Mouse (Mus musculus) brown adipose tissue, adult 24 weeks (tissue): ENCODE measurements around the gene Apon. TPM values are rescaled to one million over a fixed set of nuclear protein-coding genes. Genes with fewer than 3 reads are reported as not detected.
A peak's percentile ranks its signal among the peaks of the same experiment; 100 is the strongest.
"Not testable (repeated sequence)": the region's sequence is repeated elsewhere in the genome, so short reads cannot be mapped to it uniquely, and the experiment has no call there.

Source experiments
- H3K27ac ChIP-seq: fragments of 200-500 bp; replicated peaks from 2 replicates; pipeline ENCODE4 v1.5.1; 2012; ENCODE audit warnings: low read depth, mild to moderate bottlenecking, low read length
- H3K4me1 ChIP-seq: fragments of 200-500 bp; 2 replicates; pipeline ENCODE4 v1.6.1; 2012; ENCODE audit warnings: low read length, mixed read lengths; ENCODE audit not compliant: control insufficient read depth, insufficient read depth, insufficient read length
- H3K4me3 ChIP-seq: fragments of 200-500 bp; 2 replicates; pipeline ENCODE4 v1.5.1; 2012; ENCODE audit warnings: low read depth, mild to moderate bottlenecking, low read length, moderate library complexity; ENCODE audit not compliant: insufficient read depth
- polyA plus RNA-seq: library from polyadenylated mRNA; stranded (reverse); fragments of >200 nt; gene quantifications from 2 replicates; pipeline ENCODE4 v1.2.4, GENCODE M21; 2012; ENCODE audit not compliant: missing spikeins, insufficient read depth, insufficient read length

Apon gene
- polyA plus RNA-seq, 1 experiment: not detected

DNA sequence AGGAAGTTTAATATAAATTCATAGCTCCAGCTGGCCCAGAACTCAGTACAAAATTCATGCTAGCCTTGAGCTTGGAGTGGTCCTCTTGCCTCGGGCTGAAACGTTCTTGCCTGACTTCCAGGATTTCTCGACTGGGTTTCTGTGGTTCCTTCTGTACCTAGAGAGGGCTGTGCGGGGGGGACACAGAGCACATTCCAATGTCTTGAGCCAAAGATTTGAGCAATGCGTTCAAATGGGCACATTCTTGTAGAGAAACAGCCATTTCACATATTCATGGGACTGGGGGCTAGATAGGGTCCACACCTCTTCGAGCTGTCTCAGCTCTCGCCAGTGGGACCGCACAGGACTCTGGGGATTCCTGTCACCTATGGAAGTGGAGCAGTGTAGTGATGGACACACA, 2.0 kb downstream of the Apon start:
- H3K4me1 ChIP-seq: no peaks in the 10 kb centered on the region
- no peak overlapping the region for H3K27ac ChIP-seq
- H3K4me3 ChIP-seq: no peak overlapping the region

DNA sequence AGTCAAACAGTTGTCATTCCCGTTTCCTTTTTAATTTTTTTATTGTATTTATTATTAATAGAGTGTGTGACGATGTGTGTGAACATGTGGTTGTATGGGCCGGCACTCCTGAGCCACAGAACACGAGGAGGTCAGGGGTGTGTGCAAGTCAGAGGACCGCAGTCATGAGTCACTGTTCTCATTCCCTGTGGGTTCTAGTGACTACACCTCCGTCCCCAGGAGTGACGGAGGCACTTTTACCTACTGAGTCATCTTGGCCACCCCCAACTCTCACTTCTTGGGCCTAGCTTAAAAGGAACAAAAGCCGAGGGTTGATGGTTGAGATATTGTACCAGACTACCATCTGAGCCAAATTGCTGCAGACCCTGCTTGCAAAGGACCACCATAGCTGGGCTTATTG, 2.4 kb downstream of the Apon start:
- Histone ChIP-seq H3K27ac (no peak overlapping the region), H3K4me1 (no peaks in the 10 kb centered on the region), H3K4me3 (no peak overlapping the region)

- Histone ChIP-seq H3K4me1 (no peaks in the 10 kb centered on the region), H3K27ac (no peak overlapping the region), H3K4me3 (no peak overlapping the region)
Observed at GRCm38 (mm10) chr10:128258953-128259352, 5.1 kb downstream of the Apon start.

DNA sequence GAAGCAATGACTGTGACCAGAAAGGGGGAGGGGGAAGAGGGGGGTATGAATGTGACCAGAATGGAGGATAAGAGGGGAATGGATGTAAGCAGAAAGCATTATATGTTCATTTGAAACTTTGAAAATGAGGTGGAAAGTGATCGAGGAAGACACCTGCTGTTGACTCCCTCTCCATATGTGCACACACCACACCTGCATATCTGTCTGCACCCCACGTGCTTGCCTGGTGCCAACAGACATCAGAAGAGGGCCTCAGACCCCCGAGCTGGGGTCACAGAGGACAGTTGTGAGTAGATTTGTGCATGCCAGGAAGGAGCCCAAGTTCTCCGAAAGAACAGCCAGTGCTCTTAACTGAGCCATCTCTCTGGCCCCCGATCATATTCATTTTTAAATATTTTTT, 6.0 kb downstream of the Apon start:
- Histone ChIP-seq H3K4me3 (no peak overlapping the region), H3K27ac (no peak overlapping the region), H3K4me1 (no peaks in the 10 kb centered on the region)

DNA sequence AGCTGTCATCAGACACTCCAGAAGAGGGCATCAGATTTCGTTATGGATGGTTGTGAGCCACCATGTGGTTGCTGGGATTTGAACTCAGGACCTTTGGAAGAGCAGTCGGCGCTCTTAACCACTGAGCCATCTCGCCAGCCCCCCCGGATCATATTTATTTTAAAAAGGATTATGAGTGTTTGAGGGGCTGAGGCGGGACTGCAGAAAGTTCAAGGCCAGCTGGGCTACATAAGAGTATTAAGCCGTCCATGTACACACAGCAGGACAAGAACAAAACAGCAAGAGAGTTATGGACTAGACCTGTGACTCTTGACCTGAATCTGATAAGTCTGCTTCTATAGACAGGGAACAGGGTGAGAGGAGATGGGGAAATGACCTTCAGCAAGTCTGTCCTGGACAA, 6.5 kb downstream of the Apon start:
- H3K4me3 ChIP-seq, H3K4me1 ChIP-seq, H3K27ac ChIP-seq: not testable (repeated sequence)

DNA sequence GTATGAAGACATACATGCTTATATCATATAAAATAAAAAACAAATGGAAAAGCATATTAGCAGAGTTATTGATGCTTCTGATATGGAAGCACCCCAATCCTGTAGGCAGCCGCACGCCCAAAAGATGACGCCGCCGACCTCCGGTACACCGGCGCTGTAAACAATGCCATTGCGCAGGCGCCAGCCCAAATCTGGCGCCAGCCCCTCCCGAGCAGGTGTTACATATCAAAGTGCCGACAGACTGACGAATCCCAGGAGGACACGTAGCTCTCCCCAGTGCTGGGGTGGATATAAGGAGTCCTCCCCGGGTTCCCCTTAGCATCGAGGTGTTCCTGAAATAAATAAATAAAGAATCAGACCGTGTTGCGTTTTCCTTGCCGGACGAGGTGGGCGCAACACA, 8.4 kb downstream of the Apon start:
- H3K4me1 ChIP-seq: no peaks in the 10 kb centered on the region
- H3K4me3 ChIP-seq: no peak overlapping the region
- no peak overlapping the region for H3K27ac ChIP-seq

DNA sequence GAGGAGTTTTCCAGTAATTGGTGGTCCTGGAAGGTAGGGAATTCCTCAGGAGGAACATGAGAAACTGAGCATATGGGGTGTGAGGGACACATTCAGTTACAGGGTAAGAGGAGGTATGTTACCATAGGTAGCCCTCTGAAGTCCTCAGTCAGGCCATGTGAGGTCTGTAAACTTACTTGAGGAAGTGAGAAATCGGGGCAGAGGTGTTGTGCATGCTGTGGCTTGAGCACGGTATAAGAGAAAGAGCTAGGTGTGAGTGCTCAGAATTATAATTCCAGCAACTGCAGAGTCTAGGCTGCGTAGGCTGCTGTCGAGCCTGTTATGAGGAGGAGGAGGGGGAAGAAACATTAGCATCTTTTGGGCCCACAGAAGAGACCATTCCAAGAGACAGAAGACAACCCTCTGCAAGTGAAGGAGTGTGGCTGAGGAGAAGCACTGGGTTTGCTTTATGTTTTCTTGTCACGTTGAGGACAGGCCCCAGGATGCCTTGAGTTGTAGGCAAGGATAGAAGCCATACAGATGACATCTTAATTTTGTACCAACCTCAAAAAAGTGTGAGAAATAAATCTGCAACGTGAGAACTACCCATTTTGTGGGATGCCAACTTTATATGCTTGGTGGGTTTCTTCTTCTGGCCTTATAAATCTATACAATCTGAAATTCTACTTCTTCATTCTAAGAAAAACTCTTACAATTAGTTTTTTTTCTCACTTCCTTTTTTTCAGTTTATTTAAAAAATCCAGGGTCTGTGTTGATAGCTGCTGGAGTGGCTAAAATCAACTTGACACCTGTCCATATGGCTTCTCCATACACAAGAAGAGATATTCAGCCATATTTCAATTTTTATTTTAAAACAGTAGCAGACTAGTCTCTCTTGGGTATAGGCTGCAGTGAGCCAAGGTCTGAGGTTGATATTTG, 9.8 kb downstream of the Apon start:
- Histone ChIP-seq H3K4me1 (no peaks in the 10 kb centered on the region), H3K4me3 (no peak overlapping the region), H3K27ac (no peak overlapping the region)

- Histone ChIP-seq H3K27ac (peak within 1 kb of the TSS; percentile 70; the same call in 1 of the 2 replicates), H3K4me3 (no peak within 1 kb of the TSS), H3K4me1 (peaks cover 4% of the 10 kb centered on the region)
Observed at GRCm38 (mm10) chr10:128268371-128268770, 14.5 kb downstream of the Apon start, which contains the start of gene Apof. Apof (plus strand) TSS chr10:128268671.

DNA sequence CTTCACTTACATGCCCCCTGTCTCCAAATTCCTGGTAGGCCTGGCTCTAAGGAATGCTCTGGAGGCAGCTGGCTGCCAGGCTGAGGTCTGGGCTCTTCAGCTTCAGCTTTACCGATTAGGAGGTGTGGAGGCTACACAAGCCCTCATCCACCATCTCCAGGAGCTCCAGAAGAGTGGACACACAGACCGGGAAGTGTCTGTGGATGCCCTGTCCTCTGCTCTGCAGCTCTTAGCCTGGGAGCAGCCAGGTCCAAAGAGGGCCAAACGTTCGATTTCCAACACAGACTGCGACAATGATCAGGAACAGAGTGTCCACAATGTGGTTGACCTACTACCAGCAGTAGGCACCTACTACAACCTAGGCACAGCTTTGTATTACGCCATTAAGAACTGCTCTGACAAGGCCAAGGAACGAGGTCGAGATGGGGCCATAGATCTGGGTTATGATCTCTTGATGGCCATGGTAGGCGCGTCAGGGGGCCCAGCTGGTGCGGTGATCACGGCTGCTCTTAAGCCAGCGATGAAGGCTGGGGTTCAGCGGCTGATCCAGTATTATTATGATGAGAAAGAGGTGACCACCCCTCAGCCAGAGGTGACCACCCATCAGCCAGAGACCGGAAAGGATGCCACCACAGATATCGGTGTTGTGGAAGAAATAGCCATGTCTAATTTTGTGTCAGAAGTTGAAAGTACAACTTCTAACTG, 15.5 kb downstream of the Apon start:
- Histone ChIP-seq H3K27ac (peak overlapping the region; percentile 70), H3K4me3 (no peak overlapping the region), H3K4me1 (peaks cover 4% of the 10 kb centered on the region)

- Histone ChIP-seq H3K27ac (peak within 1 kb of the TSS; percentile 70), H3K4me1 (peaks cover 4% of the 10 kb centered on the region), H3K4me3 (peak within 1 kb of the TSS; percentile 87)
Observed at GRCm38 (mm10) chr10:128270287-128270841, 16.5 kb downstream of the Apon start, which contains the start of gene Stat2. Stat2 (plus strand) TSS chr10:128270559.

DNA sequence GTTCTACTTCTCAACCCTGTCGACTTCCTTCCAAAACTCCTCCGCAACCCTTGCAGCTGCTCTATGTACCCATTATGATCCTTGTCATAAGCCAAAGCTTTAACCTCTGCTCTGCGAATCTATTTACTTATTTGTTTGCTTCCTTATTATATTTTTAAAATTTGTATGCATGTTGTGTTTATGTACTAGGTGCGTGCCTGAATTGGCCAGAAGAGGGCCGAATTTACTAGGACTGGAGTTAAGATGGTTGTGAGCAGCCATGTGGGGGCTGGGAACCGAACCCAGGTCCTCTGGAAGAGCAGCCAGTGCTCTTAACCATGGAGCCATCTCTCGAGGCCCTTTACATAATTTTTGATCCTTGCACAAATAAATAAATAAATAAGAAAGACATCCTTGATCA, 17.0 kb downstream of the Apon start:
- peak overlapping the region; percentile 61 for H3K27ac ChIP-seq
- H3K4me1 ChIP-seq: peaks cover 4% of the 10 kb centered on the region

GRCm38 (mm10) chr10:128271883-128272282, 18.0 kb downstream of the Apon start:
- Histone ChIP-seq H3K4me1 (peaks cover 4% of the 10 kb centered on the region), H3K4me3 (0 out of 2 replicates have a peak overlapping the region, but pooled peaks have one; percentile 31), H3K27ac (no peak overlapping the region)

More for the DNA sequence above, 17.0 kb downstream of the Apon start:
- peak overlapping the region; percentile 87 for H3K4me3 ChIP-seq

DNA sequence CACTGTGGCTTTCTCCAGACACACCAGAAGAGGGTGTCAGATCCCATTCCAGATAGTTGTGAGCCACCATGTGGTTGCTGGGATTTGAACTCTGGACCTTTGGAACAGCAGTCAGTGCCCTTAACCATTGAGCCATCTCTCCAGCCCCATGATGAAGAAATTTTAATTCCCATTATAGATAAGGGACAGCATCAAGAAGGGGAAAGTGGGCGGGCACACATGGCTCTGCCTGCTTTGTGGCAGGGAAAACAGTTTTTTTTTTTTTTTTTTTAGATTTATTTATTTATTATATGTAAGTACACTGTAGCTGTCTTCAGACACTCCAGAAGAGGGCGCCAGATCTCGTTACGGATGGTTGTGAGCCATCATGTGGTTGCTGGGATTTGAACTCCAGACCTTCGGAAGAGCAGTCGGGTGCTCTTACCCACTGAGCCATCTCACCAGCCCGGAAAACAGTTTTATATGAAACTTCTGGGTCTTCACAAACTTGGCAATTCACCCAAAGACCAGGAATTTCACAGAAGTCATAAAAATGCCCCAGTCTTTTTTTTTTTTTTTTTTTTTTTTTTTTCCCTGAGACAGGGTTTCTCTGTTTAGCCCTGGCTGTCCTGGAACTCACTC, 19.0 kb downstream of the Apon start:
- not testable (repeated sequence) for H3K27ac ChIP-seq, H3K4me1 ChIP-seq, H3K4me3 ChIP-seq

DNA sequence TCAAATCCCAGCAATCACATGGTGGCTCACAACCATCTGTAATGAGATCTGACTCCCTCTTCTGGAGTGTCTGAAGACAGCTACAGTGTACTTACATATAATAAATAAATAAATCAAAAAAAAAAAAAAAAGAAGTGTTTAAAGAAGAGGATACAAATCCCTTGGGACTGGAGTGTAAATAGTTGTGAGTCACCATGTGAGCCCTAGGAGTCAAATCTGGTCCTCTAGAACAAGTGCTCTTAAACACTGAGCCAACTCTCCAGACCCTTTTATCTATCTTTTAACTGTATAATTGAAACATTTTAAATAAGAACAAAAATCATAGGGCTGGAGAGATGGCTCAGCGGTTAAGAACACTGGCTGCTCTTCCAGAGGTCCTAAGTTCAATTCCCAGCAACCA, 21.5 kb downstream of the Apon start:
- not testable (repeated sequence) for H3K4me3 ChIP-seq, H3K27ac ChIP-seq, H3K4me1 ChIP-seq

DNA sequence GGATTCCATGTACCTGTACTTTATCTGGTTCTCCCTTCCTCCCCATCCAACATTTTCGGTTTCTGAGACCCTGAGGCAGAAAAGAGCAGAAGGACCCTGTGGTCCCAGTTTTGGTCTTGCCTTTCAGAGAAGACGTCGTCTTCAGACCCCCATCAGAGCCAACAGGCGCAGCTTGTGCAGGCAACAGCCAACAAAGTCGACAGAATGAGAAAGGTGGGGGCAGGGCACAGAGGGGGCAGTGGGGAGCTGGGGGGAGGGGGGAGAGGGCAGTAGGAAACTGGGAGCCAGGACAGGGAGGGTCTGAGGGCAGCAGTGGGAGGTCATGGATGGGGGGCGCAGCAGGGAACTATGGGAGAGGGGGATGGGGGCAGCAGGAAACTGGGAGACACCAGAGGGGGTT, 24.3 kb downstream of the Apon start:
- H3K4me3 ChIP-seq: no peak overlapping the region
- H3K4me1 ChIP-seq: no peaks in the 10 kb centered on the region
- no peak overlapping the region for H3K27ac ChIP-seq
